Mouse (Mus musculus): Measurements from ENCODE around the gene Flywch1.

GRCm38 (mm10) chr17:23761155-23761554 lies 10.2 kb downstream of the Flywch1 start:
- TF ChIP-seq POLR2A (IDR thresholded peaks at IDR 0.05; ENCODE audit: borderline replicate concordance, insufficient read depth, low read length) (no peak), CTCF (IDR thresholded peaks at IDR 0.05; ENCODE audit: borderline replicate concordance, insufficient read depth, low read depth, low read length) (no peak)

All from cerebellum, adult 2 months (tissue).